Mouse (Mus musculus): ENCODE measurements around the gene Arl13b.

DNA sequence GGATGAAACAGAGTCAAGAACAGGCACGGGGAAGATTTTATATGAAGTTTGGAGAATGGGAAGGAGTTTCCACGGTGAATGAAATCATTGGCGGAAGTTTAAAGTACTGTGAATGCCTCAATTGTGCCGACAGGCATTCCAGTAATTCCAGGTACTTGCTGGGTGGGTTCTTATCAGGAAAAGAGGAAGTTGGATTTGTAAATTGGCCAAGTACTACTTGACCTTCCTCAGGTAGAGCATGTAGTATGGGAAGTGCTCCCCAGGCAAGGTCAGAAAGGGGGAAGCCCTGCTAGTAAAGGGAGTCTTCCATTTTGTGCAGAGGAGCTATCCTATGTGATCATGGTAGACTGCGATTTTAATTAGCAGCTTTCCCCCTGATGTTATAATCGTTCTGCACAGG is 91.5 kb downstream of the Arl13b start:
- no peak for TF ChIP-seq POLR2A (IDR thresholded peaks at IDR 0.05; ENCODE audit: low read depth, low read length)
- no peak for TF ChIP-seq HCFC1 (IDR thresholded peaks at IDR 0.05; ENCODE audit: low read depth, low read length)
- TF ChIP-seq POLR2AphosphoS2 (IDR thresholded peaks at IDR 0.05; ENCODE audit: low read depth, low read length): no peak
- no peak for TF ChIP-seq CTCF (conservative IDR thresholded peaks at IDR 0.05 in 1 of 2, IDR thresholded peaks at IDR 0.05 in 1 of 2; ENCODE audit: low read depth in 2 of 2, low read length in 2 of 2)
- TF ChIP-seq NELFE (IDR thresholded peaks at IDR 0.05; ENCODE audit: low read depth, low read length): no peak
- no peak for TF ChIP-seq ZNF384 (IDR thresholded peaks at IDR 0.05; ENCODE audit: low read depth, low read length)

Measured in CH12.LX (cell line).